Mouse (Mus musculus) embryonic facial prominence, embryonic 14.5 days (tissue): ENCODE results near the gene Ak2. TPM values are rescaled to one million over a fixed set of nuclear protein-coding genes. Genes with fewer than 3 reads are reported as not detected.

Experiments used
- ATAC-seq: fragments of 200-750 bp; cut with Nextera tagmentation; 2 replicates; pipeline ENCODE4 v1.8.0; 2017; ENCODE audit warnings: low read depth, moderate number of reproducible peaks, moderate TSS enrichment
- DNase-seq: peaks from one replicate; pipeline ENCODE4 v3.0.0-alpha.2; 2015; ENCODE audit warnings: low spot score
- H3K27ac ChIP-seq: fragments of 300-500 bp; sonication (generic); replicated peaks from 2 replicates; pipeline ENCODE4 v1.5.1; 2014; ENCODE audit warnings: low read depth, mild to moderate bottlenecking, low read length, moderate library complexity
- H3K27me3 ChIP-seq: fragments of 300-500 bp; sonication (generic); replicated peaks from 2 replicates; pipeline ENCODE4 v1.6.1; 2014; ENCODE audit warnings: low read length; ENCODE audit not compliant: control insufficient read depth, insufficient read depth
- H3K36me3 ChIP-seq: fragments of 300-500 bp; sonication (generic); 2 replicates; pipeline ENCODE4 v1.6.1; 2014; ENCODE audit warnings: low read length, mixed read lengths; ENCODE audit not compliant: control insufficient read depth, insufficient read depth
- H3K4me1 ChIP-seq: fragments of 300-500 bp; sonication (generic); 2 replicates; pipeline ENCODE4 v1.6.1; 2014; ENCODE audit warnings: antibody characterized with exemption, low read length; ENCODE audit not compliant: control insufficient read depth, insufficient read depth
- H3K4me2 ChIP-seq: fragments of 300-500 bp; sonication (generic); 2 replicates; pipeline ENCODE4 v1.6.1; 2014; ENCODE audit warnings: low read depth, mild to moderate bottlenecking, low read length, moderate library complexity, mixed read lengths
- H3K4me3 ChIP-seq: fragments of 300-500 bp; sonication (generic); 2 replicates; pipeline ENCODE4 v1.5.1; 2014; ENCODE audit warnings: low read depth, mild to moderate bottlenecking, low read length
- H3K9ac ChIP-seq: fragments of 300-500 bp; sonication (generic); 2 replicates; pipeline ENCODE4 v1.6.1; 2014; ENCODE audit warnings: low read depth, mild to moderate bottlenecking, low read length, moderate library complexity, mixed read lengths
- H3K9me3 ChIP-seq: fragments of 300-500 bp; sonication (generic); 2 replicates; pipeline ENCODE4 v1.6.1; 2016; ENCODE audit warnings: low read length; ENCODE audit not compliant: control insufficient read depth
- WGBS: fragments of 180-500 bp; shearing (Covaris S2); extraction: QIAGEN DNeasy Blood & Tissue Kit; methylation state at CpG from one replicate; pipeline ENCODE4 v1.1.7; 2014; 5-methylcytosine and 5-hydroxymethylcytosine counted together
- polyA plus RNA-seq: library from polyadenylated mRNA; unstranded; fragments of >200 nt; fragmentation: Nextera tagmentation; extraction: Ambion mirVana; gene quantifications from 2 replicates; pipeline ENCODE4 v1.2.1, GENCODE M21; 2014

The Ak2 gene
- polyA plus RNA-seq, 1 experiment from 2014 or later: 142 TPM

DNA sequence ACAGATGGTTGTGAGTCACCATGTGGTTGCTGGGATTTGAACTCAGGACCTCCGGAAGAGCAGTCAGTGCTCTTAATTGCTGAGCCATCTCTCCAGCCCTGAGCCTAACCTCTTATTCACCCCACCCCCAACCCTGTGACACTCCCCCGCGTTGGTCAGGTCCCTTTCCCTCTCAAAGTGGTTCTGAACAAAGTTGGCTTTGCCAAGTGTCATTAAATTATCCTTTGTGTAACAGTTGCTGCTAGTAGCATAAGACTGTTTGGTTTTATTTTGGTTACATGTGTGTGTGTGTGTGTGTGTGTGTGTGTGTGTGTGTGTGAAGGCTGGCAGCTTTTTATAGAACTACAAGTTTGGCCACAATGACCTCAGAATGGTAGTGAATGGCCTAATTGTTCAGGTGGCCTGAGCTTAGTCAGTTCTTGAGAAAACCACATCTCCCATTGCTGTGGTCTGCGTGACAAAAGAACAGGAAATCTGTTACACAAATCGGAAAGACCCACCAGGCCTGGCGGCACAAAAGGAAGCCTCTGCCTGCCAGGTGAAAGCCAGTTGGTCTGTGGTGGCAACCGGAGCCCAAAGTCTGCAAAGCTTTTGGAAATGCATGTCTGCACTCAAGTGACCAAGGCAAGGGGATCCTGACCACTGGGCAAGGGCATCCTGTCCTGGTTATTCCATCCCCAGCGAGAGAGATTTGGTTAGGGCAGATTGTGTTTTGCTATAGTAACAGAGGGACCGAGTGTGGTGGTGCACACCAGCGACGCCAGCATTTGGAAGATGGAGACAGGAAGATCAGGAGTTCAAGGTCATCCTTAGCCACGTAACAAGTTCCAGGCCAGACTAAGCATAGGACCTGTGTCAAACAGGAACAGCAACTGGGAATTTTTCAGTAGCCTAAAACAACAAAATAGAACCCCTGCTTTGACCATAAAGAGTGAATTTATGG lies 10.6 kb upstream of the Ak2 start:
- no peak overlapping the region for H3K4me2 ChIP-seq
- H3K36me3 ChIP-seq: no peaks in the 10 kb centered on the region
- DNase-seq (peak; percentile 24), ATAC-seq (no peak)
- H3K9me3 ChIP-seq: no peaks in the 10 kb centered on the region
- H3K27ac ChIP-seq: no peak overlapping the region
- H3K4me1 ChIP-seq: no peaks in the 10 kb centered on the region
- no peaks in the 10 kb centered on the region for H3K27me3 ChIP-seq
- H3K9ac ChIP-seq: no peak overlapping the region
- 72% methylated on average over 12 of the region's 12 CpGs for WGBS
- no peak overlapping the region for H3K4me3 ChIP-seq

DNA sequence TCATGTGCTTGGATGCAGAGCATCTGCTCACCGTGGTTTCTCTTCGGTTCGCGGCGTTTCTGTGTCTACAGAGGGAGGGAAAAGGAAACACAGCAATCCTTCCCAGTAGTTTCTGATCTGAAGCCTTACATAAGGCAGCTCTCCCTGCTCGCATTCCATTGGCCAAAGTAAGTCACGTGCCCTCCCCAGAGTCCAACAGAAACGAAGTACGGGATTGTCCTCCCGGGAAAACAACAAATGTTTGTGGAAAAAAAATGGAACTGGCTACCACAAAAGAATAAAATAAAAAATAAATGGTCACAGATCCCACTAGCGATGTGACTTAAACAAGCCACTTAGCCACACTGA lies 10.0 kb upstream of the Ak2 start:
- Histone ChIP-seq H3K4me3 (no peak overlapping the region), H3K4me1 (no peaks in the 10 kb centered on the region), H3K27ac (no peak overlapping the region), H3K9ac (no peak overlapping the region), H3K36me3 (no peaks in the 10 kb centered on the region), H3K9me3 (no peaks in the 10 kb centered on the region), H3K27me3 (no peaks in the 10 kb centered on the region), H3K4me2 (no peak overlapping the region)
- DNase-seq (no peak), ATAC-seq (no peak)
- WGBS: 75% methylated on average over 11 of the region's 11 CpGs

DNA sequence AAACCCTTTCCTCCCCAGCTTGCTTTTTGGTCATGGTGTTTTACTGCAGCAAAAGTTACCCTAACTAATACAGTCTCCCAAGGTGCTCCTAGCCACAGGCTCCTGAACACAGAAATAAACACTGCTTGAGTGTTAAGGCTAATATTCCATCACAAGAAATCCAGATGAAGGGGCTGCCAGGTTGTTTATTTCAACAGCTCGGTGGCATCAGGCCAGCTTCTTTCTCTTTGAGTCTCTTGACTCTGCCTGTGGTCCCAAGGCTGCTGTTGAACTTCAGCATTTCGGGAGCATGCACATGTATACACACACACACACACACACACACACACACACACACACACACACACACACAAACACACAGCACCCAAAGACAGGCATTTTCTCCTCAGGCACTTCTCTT lies 8.6 kb upstream of the Ak2 start:
- Histone ChIP-seq H3K27me3 (no peaks in the 10 kb centered on the region), H3K27ac (no peak overlapping the region), H3K9ac (no peak overlapping the region), H3K4me3 (no peak overlapping the region), H3K9me3 (no peaks in the 10 kb centered on the region), H3K36me3 (no peaks in the 10 kb centered on the region), H3K4me2 (no peak overlapping the region), H3K4me1 (no peaks in the 10 kb centered on the region)
- no peak for ATAC-seq
- 60% methylated on average over 2 of the region's 2 CpGs for WGBS
- no peak for DNase-seq

DNA sequence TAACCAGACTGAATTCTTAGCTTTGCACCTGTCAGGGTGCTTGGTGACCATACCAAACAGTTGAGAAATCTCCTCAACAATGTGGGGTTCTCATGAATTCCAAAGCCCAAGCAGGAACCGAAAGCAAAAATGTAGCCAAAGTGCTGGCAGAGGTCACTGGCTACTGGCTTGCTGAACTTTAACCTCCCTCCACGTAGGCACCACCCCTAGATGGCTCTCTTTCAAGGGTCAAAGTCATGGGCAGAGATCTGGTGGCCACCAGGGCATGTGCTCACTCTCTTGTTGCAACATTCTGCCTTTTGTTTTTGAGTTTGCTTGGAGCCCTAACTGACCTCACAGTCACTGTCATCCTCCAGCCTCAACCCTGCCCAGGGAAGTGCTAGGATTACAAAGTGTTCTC lies 8.1 kb upstream of the Ak2 start:
- Histone ChIP-seq H3K27me3 (no peaks in the 10 kb centered on the region), H3K4me3 (no peak overlapping the region), H3K36me3 (no peaks in the 10 kb centered on the region), H3K9me3 (no peaks in the 10 kb centered on the region), H3K4me1 (no peaks in the 10 kb centered on the region), H3K4me2 (no peak overlapping the region), H3K27ac (no peak overlapping the region), H3K9ac (no peak overlapping the region)
- DNase-seq: no peak
- ATAC-seq: no peak
- WGBS: 60% methylated on average over 2 of the region's 2 CpGs

DNA sequence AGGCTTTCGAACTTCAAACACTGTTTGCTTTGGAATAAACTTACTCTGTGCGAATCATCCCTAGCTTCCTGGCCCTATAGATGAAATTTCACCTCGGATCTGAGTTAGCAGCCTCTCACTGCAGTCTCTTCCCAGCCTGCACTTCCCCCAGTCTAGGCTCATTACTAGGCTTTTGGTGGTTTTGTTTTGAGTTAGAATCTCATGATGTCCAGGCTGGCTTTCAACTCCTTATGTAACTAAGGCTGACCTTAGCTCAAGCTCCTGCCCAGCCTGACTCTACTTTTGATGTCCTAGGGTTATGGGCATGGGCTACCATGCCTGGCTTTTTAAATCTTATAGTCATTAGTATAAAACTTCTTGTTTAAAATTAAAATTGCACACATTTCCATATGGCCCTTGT lies 7.2 kb upstream of the Ak2 start:
- 71% methylated on average over 3 of the region's 3 CpGs for WGBS
- Histone ChIP-seq H3K27ac (no peak overlapping the region), H3K4me2 (no peak overlapping the region), H3K9me3 (no peaks in the 10 kb centered on the region), H3K9ac (no peak overlapping the region), H3K27me3 (no peaks in the 10 kb centered on the region), H3K36me3 (no peaks in the 10 kb centered on the region), H3K4me3 (no peak overlapping the region), H3K4me1 (no peaks in the 10 kb centered on the region)
- ATAC-seq (no peak), DNase-seq (no peak)

DNA sequence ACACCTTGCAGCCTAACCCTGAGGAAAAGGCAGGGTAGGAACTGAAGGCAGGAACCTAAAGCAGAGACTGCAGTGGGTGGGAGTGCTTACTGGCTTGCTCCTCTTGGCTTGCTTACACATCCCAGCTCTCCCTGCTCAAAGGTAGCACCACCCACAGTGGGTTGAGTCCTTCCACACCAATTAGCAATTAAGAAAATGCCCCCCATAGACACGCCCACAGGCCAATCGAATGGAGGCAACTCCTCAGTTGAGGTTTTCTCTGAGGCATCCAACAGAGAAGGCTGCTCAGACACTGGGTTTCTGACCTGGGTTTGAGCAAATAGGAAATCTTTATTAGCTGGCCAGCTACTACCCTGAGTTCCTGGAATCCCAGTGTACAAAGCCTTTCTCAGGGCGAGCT lies 2.8 kb upstream of the Ak2 start:
- no peak overlapping the region for H3K4me2 ChIP-seq
- no peak overlapping the region for H3K27ac ChIP-seq
- peaks cover under 1% of the 10 kb centered on the region; the same call in 1 of the 2 replicates for H3K4me1 ChIP-seq
- no peak for DNase-seq
- ATAC-seq: no peak
- WGBS: 56% methylated on average over 3 of the region's 3 CpGs
- H3K27me3 ChIP-seq: no peaks in the 10 kb centered on the region
- H3K4me3 ChIP-seq: no peak overlapping the region
- no peaks in the 10 kb centered on the region for H3K36me3 ChIP-seq
- no peak overlapping the region for H3K9ac ChIP-seq
- no peaks in the 10 kb centered on the region for H3K9me3 ChIP-seq

DNA sequence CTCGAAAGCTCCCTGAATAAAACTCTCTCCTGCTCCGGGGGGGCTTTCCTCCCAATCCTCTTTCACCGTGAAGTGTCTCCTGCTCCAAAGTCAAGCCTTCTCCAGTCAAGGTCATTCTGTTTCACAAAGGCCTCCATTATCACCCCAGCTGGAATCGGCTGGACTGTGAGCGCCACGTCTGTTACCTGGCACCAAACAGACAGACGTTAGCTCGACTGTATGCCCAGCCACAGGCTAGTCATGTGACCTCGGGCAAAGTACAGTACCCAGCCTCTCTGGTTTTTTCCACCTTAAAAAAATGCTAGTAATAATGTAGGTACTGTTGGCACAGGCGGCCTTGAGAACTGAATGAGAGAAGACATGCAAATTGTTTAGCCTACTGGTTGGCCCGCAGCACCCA lies 2.1 kb upstream of the Ak2 start:
- ATAC-seq (no peak), DNase-seq (no peak)
- Histone ChIP-seq H3K27ac (no peak overlapping the region), H3K27me3 (no peaks in the 10 kb centered on the region), H3K36me3 (no peaks in the 10 kb centered on the region), H3K4me3 (no peak overlapping the region), H3K4me2 (no peak overlapping the region), H3K9ac (no peak overlapping the region), H3K9me3 (no peaks in the 10 kb centered on the region), H3K4me1 (peaks cover 8% of the 10 kb centered on the region)
- 57% methylated on average over 11 of the region's 11 CpGs for WGBS

DNA sequence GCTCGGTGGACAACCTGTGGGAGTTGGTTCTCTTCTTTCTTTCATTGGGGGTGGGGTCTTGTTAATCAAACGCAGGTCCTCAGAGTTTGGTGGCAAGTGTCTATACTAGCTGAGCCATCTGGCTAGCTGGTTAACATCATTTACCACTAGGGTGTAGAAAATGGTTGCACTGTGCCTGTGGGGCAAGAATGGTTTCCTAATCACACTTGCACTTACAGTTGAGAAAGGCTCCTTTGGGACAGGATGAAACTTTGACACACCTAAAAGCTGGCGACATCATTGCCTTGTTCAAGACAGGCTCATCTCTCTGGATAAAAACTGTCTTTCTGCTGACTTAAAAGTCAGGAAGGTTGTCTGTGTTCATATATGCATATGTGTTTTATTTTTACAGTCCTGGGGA lies 418 bp downstream of the Ak2 start:
- no peaks in the 10 kb centered on the region for H3K27me3 ChIP-seq
- H3K36me3 ChIP-seq: peaks cover 6% of the 10 kb centered on the region; the same call in 1 of the 2 replicates
- no peak for DNase-seq
- peaks cover 8% of the 10 kb centered on the region for H3K4me1 ChIP-seq
- H3K27ac ChIP-seq: no peak overlapping the region
- H3K4me3 ChIP-seq: no peak overlapping the region
- no peak overlapping the region for H3K4me2 ChIP-seq
- H3K9ac ChIP-seq: no peak overlapping the region
- ATAC-seq: no peak
- WGBS: 82% methylated on average over 3 of the region's 3 CpGs
- no peaks in the 10 kb centered on the region for H3K9me3 ChIP-seq
